Mouse (Mus musculus) naive thymus-derived CD4-positive, alpha-beta T cell, adult 5 months (primary cell): ENCODE results near the gene Apobec1. TPM values are rescaled to one million over a fixed set of nuclear protein-coding genes. Genes with fewer than 3 reads are reported as not detected.

Experiments used
- polyA plus RNA-seq: library from polyadenylated mRNA; unstranded; fragments of 100-300 nt; shearing (Covaris generic); gene quantifications from one replicate; pipeline ENCODE4 v1.2.1, GENCODE M21; 2017

The Apobec1 gene
- polyA plus RNA-seq: 5.8 TPM

GRCm38 (mm10) chr6:122602242-122602991, at the start of gene Apobec1:
Gene Apobec1 (minus strand): TSS chr6:122602444.

GRCm38 (mm10) chr6:122626110-122626509, 23.9 kb upstream of the Apobec1 start, which contains the start of gene Dppa3:
Gene Dppa3 (plus strand): TSS chr6:122626410.

GRCm38 (mm10) chr6:122609771-122610170, 7.5 kb upstream of the Apobec1 start, which contains the start of gene Gdf3:
Gene Gdf3 (minus strand): TSS chr6:122610087.

GRCm38 (mm10) chr6:122553606-122554005, 48.6 kb downstream of the Apobec1 start, which contains the start of gene Aicda:
Gene Aicda (plus strand): TSS chr6:122553801.

Other genes with a start within 250 kb of the Apobec1 start
- gene Rimklb, start 103.7 kb downstream of the Apobec1 start, polyA plus RNA-seq: not detected
- not detected for gene Mfap5, start 96.6 kb downstream of the Apobec1 start, polyA plus RNA-seq
- gene Aicda, start 48.6 kb downstream of the Apobec1 start, polyA plus RNA-seq: not detected
- not detected for gene Gdf3, start 7.6 kb upstream of the Apobec1 start, polyA plus RNA-seq
- gene Dppa3, start 24.0 kb upstream of the Apobec1 start, polyA plus RNA-seq: not detected
- gene Nanog, start 105.0 kb upstream of the Apobec1 start, polyA plus RNA-seq: not detected
- 29.8 TPM for gene Slc2a3, start 199.2 kb upstream of the Apobec1 start, polyA plus RNA-seq
- 40.7 TPM for gene Foxj2, start 217.5 kb upstream of the Apobec1 start, polyA plus RNA-seq